Mouse (Mus musculus) bone marrow, adult 2 months (tissue): Measurements from ENCODE around the gene Abcb1b. TPM values are rescaled to one million over a fixed set of nuclear protein-coding genes. Genes with fewer than 3 reads are reported as not detected.

Experiments
- H3K27ac ChIP-seq: fragments of 200-500 bp; 2 replicates; pipeline ENCODE4 v1.5.1; 2012; ENCODE audit warnings: low read depth, mild to moderate bottlenecking, control low read depth, inconsistent platforms, low read length; ENCODE audit not compliant: control insufficient read depth, poor library complexity, insufficient read depth
- H3K4me1 ChIP-seq: fragments of 200-500 bp; 2 replicates; pipeline ENCODE4 v1.6.1; 2011; ENCODE audit warnings: low read length; ENCODE audit not compliant: control insufficient read depth, insufficient read depth
- H3K4me3 ChIP-seq: fragments of 200-500 bp; replicated peaks from 2 replicates; pipeline ENCODE3; 2011; ENCODE audit warnings: mild to moderate bottlenecking, low read depth, low read length, control low read depth; ENCODE audit not compliant: control insufficient read depth
- CTCF ChIP-seq: fragments of 200-500 bp; IDR thresholded peaks from 2 replicates; pipeline ENCODE4 v1.5.1; 2011; ENCODE audit warnings: low read length, control low read depth; ENCODE audit not compliant: control insufficient read depth, insufficient read depth
- POLR2A ChIP-seq: fragments of 200-500 bp; IDR thresholded peaks from 2 replicates; pipeline ENCODE4 v1.6.1; 2011; ENCODE audit warnings: low read depth, mild to moderate bottlenecking, control low read depth, low read length, borderline replicate concordance; ENCODE audit not compliant: control insufficient read depth
- WGBS: fragments of 180-500 bp; shearing (Covaris S2); methylation state at CpG from one replicate; pipeline ENCODE4 v1.1.7; 2018; 5-methylcytosine and 5-hydroxymethylcytosine counted together
- polyA plus RNA-seq: library from polyadenylated mRNA; stranded (reverse); fragments of >200 nt; gene quantifications from 2 replicates; pipeline ENCODE4 v1.2.4, GENCODE M21; 2011; ENCODE audit warnings: low replicate concordance; ENCODE audit not compliant: missing spikeins, insufficient read depth, insufficient read length

The Abcb1b gene
- polyA plus RNA-seq, 1 experiment = 5.7 TPM

DNA sequence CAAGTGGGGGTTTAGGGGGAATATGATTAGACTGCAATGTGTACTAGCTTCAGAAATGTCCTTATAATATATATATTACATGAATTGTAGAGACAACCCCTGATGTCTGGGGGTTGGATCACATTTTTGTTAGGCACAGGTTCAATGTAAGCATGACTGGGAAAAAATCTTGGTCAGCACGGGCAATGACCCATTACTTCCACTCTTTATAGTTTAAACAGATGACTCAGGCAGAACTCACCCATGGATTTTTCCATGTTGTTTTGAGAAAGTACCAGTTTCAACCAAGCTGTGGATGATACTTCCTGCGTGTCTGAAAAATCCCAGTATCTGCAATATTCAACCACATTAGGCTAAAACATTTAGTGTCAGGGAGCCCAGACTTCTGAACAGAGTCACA is 79.1 kb downstream of the Abcb1b start:
- TF ChIP-seq CTCF (no peak), POLR2A (no peak)
- Histone ChIP-seq H3K27ac (no peak overlapping the region), H3K4me1 (no peaks in the 10 kb centered on the region), H3K4me3 (no peak overlapping the region)
- WGBS = 89% methylated on average over 2 of the region's 2 CpGs

- TF ChIP-seq CTCF (no peak), POLR2A (no peak)
- 20% methylated on average over 5 of the region's 5 CpGs for WGBS
- Histone ChIP-seq H3K27ac (no peak overlapping the region), H3K4me3 (no peak overlapping the region), H3K4me1 (no peaks in the 10 kb centered on the region)
Observed at GRCm38 (mm10) chr5:8877800-8878199, 79.9 kb downstream of the Abcb1b start.

DNA sequence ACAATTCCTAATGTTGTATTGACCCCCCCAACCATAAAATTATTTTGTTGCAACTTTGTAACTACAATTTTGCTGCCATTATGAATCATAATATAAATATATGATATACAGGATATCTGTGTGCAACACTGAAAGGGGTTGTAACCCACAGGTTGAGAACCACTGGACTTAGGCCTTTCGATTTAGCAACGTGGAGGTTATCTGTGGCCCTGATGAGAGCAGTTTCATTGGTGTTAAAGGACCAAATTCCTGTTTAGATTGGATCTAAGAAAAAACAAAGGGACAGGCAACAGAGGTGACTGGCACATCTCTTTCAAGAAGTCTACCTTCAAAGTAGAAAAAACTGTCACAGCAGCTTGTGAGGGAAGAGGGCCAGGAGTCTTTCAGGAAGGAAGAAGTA is 87.9 kb downstream of the Abcb1b start:
- H3K4me3 ChIP-seq = no peak overlapping the region
- no peak overlapping the region for H3K27ac ChIP-seq
- WGBS = 81% methylated on average over 2 of the region's 2 CpGs
- TF ChIP-seq CTCF (no peak), POLR2A (no peak)
- H3K4me1 ChIP-seq = no peaks in the 10 kb centered on the region

GRCm38 (mm10) chr5:8893300-8894103 is 95.6 kb downstream of the Abcb1b start, which contains the start of gene Abcb4:
Abcb4 (plus strand) TSS chr5:8893717.
- WGBS = under 1% methylated on average over 64 of the region's 65 CpGs
- Histone ChIP-seq H3K4me3 (peak within 1 kb of the TSS; percentile 65), H3K27ac (peak within 1 kb of the TSS; percentile 95), H3K4me1 (no peaks in the 10 kb centered on the region; the same call in 1 of the 2 replicates)
- TF ChIP-seq POLR2A (peak; percentile 35; the same call in 1 of the 2 replicates), CTCF (peak; percentile 65; the same call in 1 of the 2 replicates)

DNA sequence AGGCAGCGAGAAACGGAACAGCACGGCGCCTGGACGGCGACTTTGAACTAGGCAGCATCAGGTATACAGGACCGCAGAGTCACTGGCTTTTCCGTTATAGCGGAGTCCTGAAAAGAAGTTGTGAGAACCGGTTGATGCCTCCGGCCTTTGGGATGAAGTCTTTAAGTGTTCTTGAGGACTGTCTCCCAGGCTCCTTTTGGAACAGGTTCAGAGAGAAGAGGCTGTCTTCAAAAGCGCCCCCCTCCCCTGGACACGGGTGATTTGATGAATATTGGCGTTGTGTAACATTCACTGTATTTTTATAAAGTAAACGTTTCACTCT is 96.1 kb downstream of the Abcb1b start:
- TF ChIP-seq CTCF (no peak), POLR2A (peak; percentile 30; the same call in 1 of the 2 replicates)
- Histone ChIP-seq H3K27ac (peak overlapping the region; percentile 95), H3K4me1 (no peaks in the 10 kb centered on the region; the same call in 1 of the 2 replicates), H3K4me3 (peak overlapping the region; percentile 65)
- under 1% methylated on average over 15 of the region's 15 CpGs for WGBS

GRCm38 (mm10) chr5:8894641-8895490 is 96.9 kb downstream of the Abcb1b start:
- no peaks in the 10 kb centered on the region; the same call in 1 of the 2 replicates for H3K4me1 ChIP-seq
- 25% methylated on average over 15 of the region's 15 CpGs for WGBS
- TF ChIP-seq POLR2A = no peak
- no peak for TF ChIP-seq CTCF

GRCm38 (mm10) chr5:8896198-8896597 is 98.3 kb downstream of the Abcb1b start:
- Histone ChIP-seq H3K27ac (no peak overlapping the region), H3K4me3 (no peak overlapping the region), H3K4me1 (no peaks in the 10 kb centered on the region; the same call in 1 of the 2 replicates)
- no peak for TF ChIP-seq POLR2A
- TF ChIP-seq CTCF = no peak
- WGBS = 97% methylated on average over 1 of the region's 1 CpGs

More at GRCm38 (mm10) chr5:8894641-8895490, 96.9 kb downstream of the Abcb1b start:
- peak overlapping the region; percentile 65 for H3K4me3 ChIP-seq
- peak overlapping the region; percentile 77 for H3K27ac ChIP-seq

DNA sequence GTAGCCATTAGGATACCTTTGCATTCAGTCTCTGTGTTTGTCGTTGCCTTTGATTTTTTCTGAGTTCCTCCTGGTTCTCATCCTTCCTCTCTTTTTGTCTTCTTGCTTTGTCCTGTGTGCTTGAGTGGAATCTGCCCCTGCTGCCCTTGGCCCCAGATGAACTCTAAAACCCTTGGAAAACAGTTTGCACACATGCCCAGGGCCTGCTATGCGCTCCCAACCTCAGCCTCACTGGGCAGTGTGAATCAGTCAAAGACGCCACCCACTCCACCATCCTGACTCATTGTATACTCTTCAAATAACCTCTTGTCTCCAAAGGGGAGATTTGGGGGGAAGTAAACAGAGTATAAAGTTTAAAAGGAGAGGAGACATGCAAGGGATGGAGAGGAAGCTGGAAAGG is 100.3 kb downstream of the Abcb1b start:
- no peak for TF ChIP-seq CTCF
- no peak for TF ChIP-seq POLR2A
- H3K27ac ChIP-seq = no peak overlapping the region
- 93% methylated on average over 3 of the region's 3 CpGs for WGBS
- no peak overlapping the region for H3K4me3 ChIP-seq
- H3K4me1 ChIP-seq = no peaks in the 10 kb centered on the region; the same call in 1 of the 2 replicates
